Mouse (Mus musculus): ENCODE measurements around the gene Fam89b.

Gene Fam89b

DNA sequence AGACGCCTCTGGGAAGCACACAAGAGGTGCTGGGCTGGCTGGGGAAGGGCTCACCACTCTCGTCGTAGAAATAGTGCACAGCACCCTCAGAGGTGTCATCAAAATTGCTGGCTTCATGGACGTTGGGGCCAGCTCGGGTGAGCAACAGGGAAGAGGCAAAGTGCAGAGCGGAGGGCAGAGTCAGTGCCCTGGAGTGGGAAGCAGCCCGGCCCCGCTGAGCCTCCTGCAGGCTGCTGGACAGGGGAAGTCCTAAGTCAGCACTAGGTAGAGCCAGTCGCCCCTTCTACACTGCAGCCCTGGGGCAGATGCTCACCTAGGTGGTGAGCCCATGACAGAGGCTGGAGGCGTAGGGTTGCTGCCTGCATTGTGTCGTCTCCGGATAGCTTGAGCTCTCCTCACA lies 45.2 kb downstream of the Fam89b start:
- no peak for DNase-seq (ENCODE audit: low spot score in 2 of 2)

DNA sequence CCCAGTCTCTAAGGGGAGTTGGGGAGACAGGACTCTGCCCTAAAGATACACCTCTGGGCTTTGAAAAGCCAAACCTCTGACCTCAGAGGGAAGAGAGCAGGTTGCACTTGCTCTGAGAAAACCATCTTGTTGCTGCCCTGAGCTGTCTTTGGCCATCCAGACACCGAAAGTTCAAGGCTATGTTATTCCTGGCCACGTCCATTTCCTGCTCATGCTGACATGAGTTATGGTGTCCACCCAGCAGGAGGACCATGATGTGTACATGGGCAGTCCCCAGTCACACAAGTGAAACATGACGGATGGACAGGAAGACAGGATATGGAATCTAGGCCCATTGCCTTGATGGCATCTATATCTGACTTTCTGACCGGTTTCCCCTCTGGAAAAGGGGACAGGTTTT lies 49.0 kb downstream of the Fam89b start:
- no peak for DNase-seq (ENCODE audit: low spot score in 2 of 2)

All from spleen, postnatal 10 days (tissue).